Mouse (Mus musculus): ENCODE results near the gene Agrn. TPM values are rescaled to one million over a fixed set of nuclear protein-coding genes. Genes with fewer than 3 reads are reported as not detected.

The Agrn gene
- polyA plus RNA-seq, 1 experiment from 2014 or later: 122 TPM

- peak; percentile 94 for ATAC-seq (ENCODE audit: low read depth)
- Histone ChIP-seq H3K9me3 (no peaks in the 10 kb centered on the region), H3K4me2 (peak overlapping the region; percentile 56), H3K27ac (replicated peaks) (peak overlapping the region; percentile 97), H3K4me1 (replicated peaks) (peaks cover 44% of the 10 kb centered on the region), H3K4me3 (peak overlapping the region; percentile 91), H3K36me3 (peaks cover 23% of the 10 kb centered on the region), H3K9ac (peak overlapping the region; percentile 76), H3K27me3 (peaks cover 8% of the 10 kb centered on the region; the same call in 1 of the 2 replicates)
- WGBS: under 1% methylated on average over 26 of the region's 26 CpGs
Measured at GRCm38 (mm10) chr4:156197829-156198205, 529 bp upstream of the Agrn start.

DNA sequence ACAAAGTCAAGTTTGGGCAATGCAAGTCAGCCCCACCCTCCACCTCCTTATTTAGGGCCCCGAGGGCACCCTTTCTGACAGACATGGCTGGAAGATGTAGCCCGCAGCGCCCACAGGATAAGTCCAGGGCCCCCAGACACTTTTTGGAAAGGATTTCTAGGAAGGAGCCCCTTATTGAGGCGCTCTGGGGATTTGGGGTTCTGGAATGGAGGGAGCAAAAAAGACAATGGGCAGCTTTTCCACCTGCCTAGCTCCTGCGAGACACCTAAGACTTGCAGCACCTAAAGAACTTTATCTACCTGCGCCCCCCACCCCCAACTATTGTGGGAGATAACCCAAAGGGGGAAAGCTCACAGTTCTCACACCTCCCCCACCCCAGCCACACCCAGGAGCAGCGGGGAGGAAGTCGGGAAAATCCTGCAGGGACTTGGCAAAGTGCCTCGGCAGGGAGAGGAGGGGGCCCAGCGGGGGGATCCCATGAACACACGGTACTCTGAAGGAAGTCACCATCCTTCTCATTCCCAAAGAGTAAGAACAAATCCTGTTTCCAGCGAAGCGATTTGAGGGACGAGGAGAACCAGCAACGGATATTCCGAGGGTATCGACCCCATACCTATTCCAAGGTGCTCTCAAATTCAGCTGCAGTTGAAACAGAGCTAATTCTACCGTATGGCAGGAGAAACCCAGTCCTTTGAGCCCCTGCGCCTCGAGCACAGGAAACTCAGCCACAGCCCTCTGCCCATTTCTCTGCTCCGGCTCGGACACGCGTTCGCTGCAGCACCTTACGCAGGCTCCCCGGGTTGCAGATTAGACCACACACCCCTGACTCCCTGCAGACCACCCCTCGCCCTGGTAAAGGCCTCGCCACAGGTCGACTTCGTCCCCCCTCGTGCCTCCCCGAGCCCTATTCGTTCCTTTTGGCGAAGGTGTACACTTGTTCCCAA lies 1.1 kb downstream of the Agrn start:
- WGBS: 3% methylated on average over 35 of the region's 35 CpGs
- H3K4me3 ChIP-seq: peak overlapping the region; percentile 91
- H3K9ac ChIP-seq: peak overlapping the region; percentile 95
- H3K4me2 ChIP-seq: peak overlapping the region; percentile 88
- peak overlapping the region; percentile 89 for H3K27ac ChIP-seq (replicated peaks)
- H3K9me3 ChIP-seq: no peaks in the 10 kb centered on the region
- 0 out of 2 replicates have a peak, but pooled peaks have one; percentile 1 for ATAC-seq (ENCODE audit: low read depth)
- H3K27me3 ChIP-seq: no peaks in the 10 kb centered on the region
- H3K36me3 ChIP-seq: peaks cover 39% of the 10 kb centered on the region
- H3K4me1 ChIP-seq (replicated peaks): peaks cover 55% of the 10 kb centered on the region

- H3K9me3 ChIP-seq: no peaks in the 10 kb centered on the region
- H3K9ac ChIP-seq: peak overlapping the region; percentile 95
- no peaks in the 10 kb centered on the region for H3K27me3 ChIP-seq
- H3K4me2 ChIP-seq: peak overlapping the region; percentile 88
- no peak for ATAC-seq (ENCODE audit: low read depth)
- H3K4me3 ChIP-seq: peak overlapping the region; percentile 91
- H3K36me3 ChIP-seq: peaks cover 55% of the 10 kb centered on the region
- WGBS: 25% methylated on average over 6 of the region's 6 CpGs
- H3K4me1 ChIP-seq (replicated peaks): peaks cover 73% of the 10 kb centered on the region
- peak overlapping the region; percentile 24; the same call in 1 of the 2 replicates for H3K27ac ChIP-seq (replicated peaks)
Measured at GRCm38 (mm10) chr4:156194346-156194745, 2.9 kb downstream of the Agrn start.

DNA sequence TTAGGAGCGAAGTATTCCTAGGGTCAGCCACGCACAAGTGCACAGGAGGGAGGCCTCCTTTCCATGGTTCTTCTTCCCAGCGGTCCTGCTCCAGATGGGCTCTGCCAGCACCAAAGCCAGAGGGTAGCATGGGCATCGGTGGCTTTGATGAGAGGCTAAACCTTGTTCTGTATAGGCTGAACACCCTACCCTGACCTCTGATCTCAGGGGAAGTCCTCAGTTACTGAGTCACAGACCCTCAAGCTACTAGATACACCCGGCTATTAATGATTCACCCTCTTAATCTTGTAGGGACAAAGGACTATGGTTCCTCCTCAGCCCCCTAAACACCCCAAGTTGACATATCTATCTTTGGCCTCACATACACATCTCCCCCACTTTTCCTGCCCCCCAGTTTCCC lies 3.4 kb downstream of the Agrn start:
- Histone ChIP-seq H3K4me2 (peak overlapping the region; percentile 88), H3K4me1 (replicated peaks) (peaks cover 77% of the 10 kb centered on the region), H3K27ac (replicated peaks) (no peak overlapping the region), H3K27me3 (no peaks in the 10 kb centered on the region), H3K36me3 (peaks cover 55% of the 10 kb centered on the region), H3K9ac (peak overlapping the region; percentile 95; the same call in 1 of the 2 replicates), H3K9me3 (no peaks in the 10 kb centered on the region), H3K4me3 (peak overlapping the region; percentile 91)
- WGBS: 63% methylated on average over 5 of the region's 5 CpGs
- ATAC-seq (ENCODE audit: low read depth): no peak

GRCm38 (mm10) chr4:156193200-156193590 lies 4.1 kb downstream of the Agrn start:
- no peak for ATAC-seq (ENCODE audit: low read depth)

GRCm38 (mm10) chr4:156192421-156193199 lies 4.7 kb downstream of the Agrn start:
- no peaks in the 10 kb centered on the region for H3K9me3 ChIP-seq
- peaks cover 55% of the 10 kb centered on the region for H3K36me3 ChIP-seq
- 55% methylated on average over 8 of the region's 8 CpGs for WGBS
- H3K27me3 ChIP-seq: no peaks in the 10 kb centered on the region
- ATAC-seq (ENCODE audit: low read depth): no peak
- H3K4me1 ChIP-seq (replicated peaks): peaks cover 90% of the 10 kb centered on the region
- H3K9ac ChIP-seq: peak overlapping the region; percentile 42; the same call in 1 of the 2 replicates
- 0 out of 2 replicates have a peak overlapping the region, but pooled peaks have one; percentile 28 for H3K27ac ChIP-seq (replicated peaks)
- peak overlapping the region; percentile 88; the same call in 1 of the 2 replicates for H3K4me2 ChIP-seq
- H3K4me3 ChIP-seq: no peak overlapping the region

More at GRCm38 (mm10) chr4:156193200-156193590, 4.1 kb downstream of the Agrn start:
- 0 out of 2 replicates have a peak overlapping the region, but pooled peaks have one; percentile 28 for H3K27ac ChIP-seq (replicated peaks)
- H3K36me3 ChIP-seq: peaks cover 55% of the 10 kb centered on the region
- H3K4me3 ChIP-seq: no peak overlapping the region
- peak overlapping the region; percentile 88; the same call in 1 of the 2 replicates for H3K4me2 ChIP-seq
- no peaks in the 10 kb centered on the region for H3K9me3 ChIP-seq
- H3K4me1 ChIP-seq (replicated peaks): peaks cover 85% of the 10 kb centered on the region
- H3K9ac ChIP-seq: peak overlapping the region; percentile 95; the same call in 1 of the 2 replicates
- 25% methylated on average over 2 of the region's 2 CpGs for WGBS
- H3K27me3 ChIP-seq: no peaks in the 10 kb centered on the region

DNA sequence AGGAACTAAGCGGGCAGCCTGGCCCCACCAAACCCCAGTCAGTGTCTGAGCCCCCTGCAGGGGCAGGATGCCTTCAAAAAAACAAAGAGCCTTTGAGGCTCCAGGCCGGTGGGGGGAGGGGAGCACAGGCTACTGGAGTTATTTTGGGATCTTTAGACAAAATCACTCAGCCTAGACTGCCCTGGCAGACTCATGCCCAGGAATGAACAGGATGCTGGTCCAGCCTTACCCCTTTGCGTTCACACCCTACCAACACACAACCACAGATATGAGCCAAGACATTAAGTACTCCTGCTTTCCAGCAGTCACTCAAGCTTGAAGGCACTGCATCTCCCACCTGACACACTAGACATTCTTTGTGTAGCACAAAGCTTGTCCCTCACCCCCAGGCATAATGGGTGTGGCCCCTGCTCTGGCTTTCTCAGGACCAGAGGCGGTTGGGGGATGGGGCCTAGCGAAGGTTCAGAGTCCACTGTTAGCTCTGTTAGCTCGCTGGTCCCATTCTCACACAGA lies 8.4 kb downstream of the Agrn start:
- H3K9me3 ChIP-seq: no peaks in the 10 kb centered on the region
- peaks cover 42% of the 10 kb centered on the region for H3K36me3 ChIP-seq
- peak overlapping the region; percentile 51 for H3K9ac ChIP-seq
- H3K27ac ChIP-seq (replicated peaks): peak overlapping the region; percentile 98
- H3K27me3 ChIP-seq: no peaks in the 10 kb centered on the region
- no peak overlapping the region for H3K4me3 ChIP-seq
- peak; percentile 36; the same call in 1 of the 2 replicates for ATAC-seq (ENCODE audit: low read depth)
- WGBS: 11% methylated on average over 6 of the region's 6 CpGs
- peaks cover 100% of the 10 kb centered on the region for H3K4me1 ChIP-seq (replicated peaks)
- H3K4me2 ChIP-seq: peak overlapping the region; percentile 35

DNA sequence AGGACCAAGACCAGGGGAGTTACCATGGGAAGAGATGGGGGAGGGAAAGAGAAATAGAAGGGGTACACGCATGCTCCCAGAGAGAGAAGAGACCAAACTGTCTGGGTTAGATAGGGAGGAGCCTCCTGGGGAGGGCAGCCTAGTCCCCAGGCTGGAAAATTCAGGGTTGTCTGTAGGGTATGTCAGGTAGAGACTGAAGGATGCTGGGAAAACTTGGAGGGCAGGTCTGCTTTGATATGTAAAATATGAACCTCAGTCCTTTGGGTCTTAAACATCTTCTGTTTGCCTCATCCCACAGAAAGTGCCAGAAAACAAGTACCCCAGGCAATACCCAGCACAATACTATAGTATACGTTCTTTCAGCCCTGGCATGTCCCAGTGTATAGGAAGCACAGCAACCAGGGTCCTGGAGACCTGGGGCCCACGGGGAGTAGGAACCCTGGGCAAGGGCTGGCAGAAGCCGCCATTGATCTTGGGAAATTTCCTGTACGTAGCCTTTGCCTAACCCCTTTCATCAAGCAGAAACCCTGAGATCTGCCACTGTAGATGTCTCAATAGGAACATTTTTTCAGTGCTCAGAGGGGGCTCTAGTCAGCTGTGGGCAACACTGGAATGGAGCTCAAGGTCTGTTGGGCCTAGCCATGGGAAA lies 9.0 kb downstream of the Agrn start:
- WGBS: 29% methylated on average over 5 of the region's 5 CpGs
- H3K9me3 ChIP-seq: no peaks in the 10 kb centered on the region
- H3K4me1 ChIP-seq (replicated peaks): peaks cover 100% of the 10 kb centered on the region
- peaks cover 39% of the 10 kb centered on the region for H3K36me3 ChIP-seq
- peak overlapping the region; percentile 35 for H3K4me2 ChIP-seq
- peak overlapping the region; percentile 51 for H3K9ac ChIP-seq
- no peak overlapping the region for H3K4me3 ChIP-seq
- H3K27ac ChIP-seq (replicated peaks): peak overlapping the region; percentile 98
- no peaks in the 10 kb centered on the region for H3K27me3 ChIP-seq
- 0 out of 2 replicates have a peak, but pooled peaks have one; percentile 5 for ATAC-seq (ENCODE audit: low read depth)

DNA sequence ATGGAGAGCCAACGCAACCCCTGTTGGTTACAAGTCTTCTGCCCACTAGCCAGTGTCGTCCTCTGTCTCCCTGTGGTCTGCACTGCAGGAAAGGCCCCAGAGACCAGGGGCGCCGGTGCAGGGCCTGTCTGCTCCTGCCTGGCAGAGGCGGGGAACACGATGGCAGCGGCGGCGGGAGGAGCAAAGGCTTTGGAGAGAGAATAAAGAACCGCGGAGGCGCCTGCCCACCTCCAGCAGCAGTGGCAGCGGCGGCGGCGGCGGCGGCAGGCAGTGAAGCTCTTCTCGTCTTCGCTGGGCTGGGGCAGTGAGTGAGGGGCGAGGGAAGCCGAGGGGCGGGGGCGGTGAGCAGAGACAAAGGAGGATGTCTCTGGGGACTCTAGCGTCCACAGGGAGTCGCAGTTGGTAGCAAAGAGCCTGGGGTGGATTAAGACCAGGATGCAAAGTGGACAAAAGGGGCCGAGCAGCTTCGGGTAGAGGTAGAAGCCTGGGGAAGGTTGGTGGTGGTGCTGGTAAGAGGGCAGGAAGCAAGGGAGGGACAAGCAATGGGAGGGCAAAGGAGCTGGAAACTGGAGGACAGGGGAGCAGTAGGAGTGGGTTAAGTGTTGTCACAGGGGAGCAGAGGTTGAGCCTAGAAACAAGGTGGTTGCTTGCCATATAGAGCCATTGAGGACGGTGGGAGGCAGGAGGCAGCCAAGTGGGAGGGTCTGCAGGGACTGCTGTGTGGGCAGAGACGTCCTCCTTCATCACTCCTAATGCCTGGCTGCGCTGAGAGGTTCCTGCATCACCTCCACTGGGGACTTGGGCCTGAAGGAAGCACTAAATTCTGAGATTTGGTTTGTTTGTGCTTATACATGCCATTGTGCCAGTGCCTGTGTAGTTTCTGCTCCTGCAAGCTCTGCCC lies 11.1 kb downstream of the Agrn start:
- ATAC-seq (ENCODE audit: low read depth): peak; percentile 46
- Histone ChIP-seq H3K4me1 (replicated peaks) (peaks cover 100% of the 10 kb centered on the region), H3K27me3 (no peaks in the 10 kb centered on the region), H3K9me3 (no peaks in the 10 kb centered on the region), H3K36me3 (peaks cover 35% of the 10 kb centered on the region), H3K9ac (peak overlapping the region; percentile 93), H3K27ac (replicated peaks) (peak overlapping the region; percentile 98), H3K4me3 (peak overlapping the region; percentile 58), H3K4me2 (peak overlapping the region; percentile 84)
- WGBS: 4% methylated on average over 31 of the region's 31 CpGs

- Histone ChIP-seq H3K36me3 (peaks cover 35% of the 10 kb centered on the region), H3K27ac (replicated peaks) (peak overlapping the region; percentile 98), H3K27me3 (no peaks in the 10 kb centered on the region), H3K9ac (peak overlapping the region; percentile 93), H3K4me2 (peak overlapping the region; percentile 84), H3K4me3 (peak overlapping the region; percentile 58), H3K4me1 (replicated peaks) (peaks cover 100% of the 10 kb centered on the region), H3K9me3 (no peaks in the 10 kb centered on the region)
- 62% methylated on average over 13 of the region's 13 CpGs for WGBS
- peak; percentile 29; the same call in 1 of the 2 replicates for ATAC-seq (ENCODE audit: low read depth)
Measured at GRCm38 (mm10) chr4:156185456-156185949, 11.8 kb downstream of the Agrn start.
